Mouse (Mus musculus) Muller cell, postnatal 12 days (primary cell): ENCODE results near the gene Ypel3.
A peak's percentile ranks its signal among the peaks of the same experiment; 100 is the strongest.

Experiments
- DNase-seq: peaks from one replicate; pipeline ENCODE4 v3.0.0-alpha.2; 2015; ENCODE audit errors: inconsistent ontology term

Ypel3 gene

DNA sequence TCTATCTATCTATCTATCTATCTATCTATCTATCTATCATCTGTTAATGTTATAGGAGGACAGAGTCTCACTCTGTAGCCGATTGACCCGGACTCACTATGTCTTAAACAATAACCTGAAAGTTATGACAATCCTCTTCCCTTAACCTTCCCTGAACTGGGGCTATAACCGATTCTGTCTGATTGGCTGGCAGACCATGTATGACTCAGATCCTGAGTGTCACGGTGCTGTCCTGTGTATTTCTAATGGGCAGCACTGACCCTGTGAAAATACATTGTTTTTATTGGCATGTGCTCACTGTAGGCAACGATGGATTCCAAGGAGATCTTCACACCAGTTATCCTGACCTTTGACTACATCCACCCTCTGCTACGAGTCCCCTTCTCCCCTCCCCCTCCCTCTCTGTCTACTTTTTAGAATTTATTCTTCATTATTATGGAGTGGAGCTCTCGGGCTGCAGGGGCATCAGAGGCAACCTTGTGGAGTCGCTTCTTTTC, 39.0 kb downstream of the Ypel3 start:
- DNase-seq: no peak

DNA sequence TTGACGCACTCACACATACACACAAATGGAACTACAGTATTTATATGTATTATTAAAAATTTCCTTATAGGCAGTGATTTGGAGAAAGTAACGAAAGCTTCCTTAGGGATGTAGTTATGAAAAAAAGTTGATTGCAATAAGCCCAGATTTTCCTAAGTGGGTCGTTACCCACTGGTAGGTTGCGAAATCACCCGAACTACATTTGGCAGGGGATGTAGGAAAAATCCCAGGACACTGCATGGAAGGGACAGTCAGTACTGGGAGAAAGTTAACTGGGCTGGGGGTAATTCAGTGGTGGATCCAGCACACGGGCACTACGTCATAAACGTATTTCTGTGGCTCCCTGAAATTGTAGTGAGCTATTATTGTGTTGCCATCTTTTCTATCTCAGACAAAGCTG, 39.7 kb downstream of the Ypel3 start:
- DNase-seq: no peak

DNA sequence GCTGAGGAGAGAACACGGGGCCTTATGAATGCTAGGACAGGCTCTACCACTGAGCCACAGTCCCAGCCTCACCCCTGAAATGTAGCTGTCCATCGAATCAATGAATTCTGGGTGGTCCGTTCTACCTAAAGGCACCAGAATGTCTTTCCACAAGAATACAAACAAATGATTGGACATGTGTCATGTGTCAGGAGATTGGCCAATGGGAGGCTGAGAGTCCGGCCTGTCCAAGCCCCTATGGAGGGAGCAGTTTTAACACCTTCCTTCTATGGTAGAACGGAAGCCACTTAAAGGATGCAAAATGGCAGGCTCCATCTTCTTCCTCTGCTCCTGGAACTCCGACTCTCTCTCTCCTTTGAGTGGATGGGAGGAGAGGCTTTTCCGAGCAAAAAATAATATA, 40.8 kb downstream of the Ypel3 start:
- DNase-seq: no peak

DNA sequence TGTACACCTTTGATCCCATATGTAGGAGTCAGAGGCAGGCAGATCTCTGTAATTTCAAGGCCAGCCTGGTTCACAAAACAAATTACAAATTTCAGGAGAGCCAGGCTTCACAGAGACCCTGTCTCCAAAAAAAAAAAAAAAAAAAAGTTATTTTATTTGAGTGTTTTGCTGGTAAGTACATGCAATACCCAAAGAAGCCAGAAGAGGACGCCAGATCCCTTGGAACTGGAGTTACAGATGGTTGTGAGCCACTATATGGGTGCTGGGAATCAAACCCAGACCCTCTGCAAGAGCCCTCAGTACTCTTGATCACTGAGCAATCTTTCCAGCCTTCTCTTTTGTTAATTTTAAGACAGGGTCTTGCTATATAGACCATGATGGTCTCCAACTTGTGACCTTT, 42.1 kb downstream of the Ypel3 start:
- no peak for DNase-seq

DNA sequence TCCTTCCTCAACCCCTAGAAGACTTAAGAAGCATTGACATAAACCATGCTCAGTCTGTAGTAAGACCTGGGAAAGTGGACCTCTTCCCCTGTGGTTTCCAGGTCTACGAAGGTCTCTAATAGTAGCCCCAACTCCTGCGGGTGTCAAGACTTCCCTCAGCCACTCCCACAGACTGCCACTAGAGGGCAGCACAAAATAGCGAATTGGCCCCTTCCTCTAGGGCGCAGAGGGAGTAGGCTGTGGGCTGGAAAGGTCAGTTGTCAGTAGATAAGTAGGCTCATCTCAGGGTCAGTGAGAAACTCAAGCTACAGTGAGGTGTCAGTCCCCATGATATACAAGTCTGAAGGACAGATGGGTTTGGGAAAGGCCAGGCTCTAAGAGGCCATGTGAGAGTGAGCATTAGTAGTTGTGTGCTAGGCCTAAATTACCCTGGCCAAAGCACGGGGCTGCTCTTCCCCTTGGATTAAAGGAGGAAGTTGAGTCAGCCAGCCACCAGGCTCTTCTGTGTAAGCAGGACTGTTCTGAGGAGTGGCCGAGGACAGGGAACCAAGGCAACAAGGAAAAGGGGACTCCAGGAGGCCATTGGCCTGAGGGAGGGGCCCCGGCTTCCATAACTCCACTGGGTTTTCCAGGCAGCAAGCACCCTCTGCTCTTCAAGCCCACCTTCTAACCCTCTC, 45.2 kb downstream of the Ypel3 start:
- peak; percentile 58 for DNase-seq

DNA sequence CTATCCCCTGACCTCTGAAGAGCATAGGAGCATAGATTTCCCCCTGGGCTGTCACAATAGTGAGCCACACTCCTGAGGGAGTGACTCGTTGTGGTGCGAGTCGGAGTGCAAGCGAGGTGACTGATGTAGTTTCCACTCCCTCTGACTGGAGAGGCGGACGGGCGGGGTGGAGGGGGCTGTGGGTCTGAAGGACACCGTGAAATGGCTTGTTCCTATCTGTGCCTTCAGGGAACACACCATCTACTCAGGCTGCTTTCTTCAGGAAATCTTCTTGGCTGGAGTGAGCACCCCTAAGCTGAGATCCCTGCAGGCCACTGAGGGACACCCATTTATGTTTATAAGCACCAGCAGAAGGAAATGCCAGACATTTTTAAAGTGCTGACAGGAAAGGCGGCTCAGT, 46.0 kb downstream of the Ypel3 start:
- no peak for DNase-seq

DNA sequence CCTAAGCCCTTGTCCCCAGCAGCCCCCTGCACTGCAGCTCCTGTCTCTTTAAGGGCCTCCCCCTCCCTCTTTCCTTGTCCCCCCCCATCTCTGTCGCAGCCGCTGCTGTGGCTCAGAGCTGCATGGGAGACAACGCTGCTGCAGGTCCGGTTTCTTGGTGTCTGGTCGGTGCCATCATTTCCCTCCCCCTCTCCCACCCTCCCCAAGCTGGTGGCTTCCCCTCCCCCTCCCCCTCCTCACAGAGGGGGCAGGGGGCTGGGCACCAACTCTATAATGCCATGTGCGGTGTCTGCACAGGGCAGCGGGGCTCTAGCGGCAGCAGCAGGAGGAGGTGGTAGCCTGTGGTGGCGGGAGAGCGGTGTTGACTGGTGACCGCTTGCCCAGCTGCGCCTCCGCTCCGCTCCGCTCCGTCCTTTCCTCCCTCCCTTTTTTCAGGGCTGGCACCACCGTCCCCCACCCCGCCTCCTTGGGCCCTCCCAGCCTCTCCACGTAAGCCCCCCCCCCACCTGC, 46.5 kb downstream of the Ypel3 start:
- no peak for DNase-seq

DNA sequence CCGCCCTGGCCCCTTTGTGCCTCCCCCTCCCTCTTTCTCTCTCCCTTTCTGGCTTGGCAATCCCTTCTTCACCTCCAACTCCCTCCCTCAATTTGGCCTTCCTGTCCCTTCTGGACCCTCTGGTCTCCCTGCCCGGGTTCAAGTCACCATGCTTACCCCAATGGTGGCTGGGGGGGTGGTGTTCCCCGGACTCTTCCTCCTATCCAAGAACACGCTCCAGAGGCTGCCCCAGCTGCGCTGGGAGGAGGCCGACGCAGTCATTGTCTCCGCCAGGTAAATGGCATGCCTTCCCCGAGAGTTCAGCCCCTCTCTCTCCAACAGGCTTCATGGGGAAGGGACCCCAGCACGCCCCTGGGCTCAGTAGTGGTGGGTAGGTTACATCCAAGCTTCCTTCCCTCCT, 47.2 kb downstream of the Ypel3 start:
- DNase-seq: no peak

DNA sequence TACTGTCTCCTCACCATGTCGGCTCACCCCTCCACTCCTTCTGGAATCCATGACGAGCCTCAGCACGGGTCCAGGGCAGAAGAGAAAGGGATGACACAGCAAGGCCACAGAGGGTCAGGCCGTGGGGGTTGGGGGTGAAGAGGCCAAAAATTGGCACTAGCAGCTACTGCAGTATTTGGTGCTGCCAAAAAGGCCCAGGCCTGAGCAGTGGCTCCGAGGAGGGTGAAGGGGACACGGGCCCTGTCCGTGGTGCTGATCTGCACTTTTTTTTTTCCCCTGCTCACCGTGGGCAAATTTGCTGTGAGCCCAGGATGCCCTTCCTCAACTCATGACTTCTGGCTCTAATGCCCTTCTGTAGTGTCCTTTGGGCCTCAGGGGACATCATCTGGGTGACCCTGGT, 48.6 kb downstream of the Ypel3 start:
- DNase-seq: peak; percentile 31

DNA sequence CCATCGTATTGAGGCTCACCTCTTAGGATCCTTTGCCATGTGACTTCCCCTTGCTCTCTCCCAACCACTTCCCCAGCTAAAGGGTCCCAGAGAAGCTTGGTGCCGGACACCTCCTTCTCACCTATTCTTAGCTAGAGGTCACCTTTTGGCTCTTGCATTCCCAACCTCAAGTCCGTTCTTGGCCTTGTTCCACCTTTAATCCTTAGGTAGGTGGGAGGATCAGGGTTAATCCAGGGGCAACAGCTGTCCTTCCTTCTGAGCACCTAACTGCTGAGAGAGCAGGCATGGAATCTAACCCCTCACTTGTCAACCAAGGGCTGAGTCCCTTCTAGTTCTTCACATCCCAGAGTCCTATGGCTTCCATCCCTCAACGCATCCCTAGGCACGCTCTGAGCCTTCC, 49.2 kb downstream of the Ypel3 start:
- DNase-seq: no peak
